Mouse (Mus musculus) urinary bladder, adult 18-20 months (tissue): Measurements from ENCODE around the gene Tsga10ip.

Experiments
- DNase-seq, 2 experiments: peaks; one replicate each; pipeline ENCODE4 v3.0.0; 2022; ENCODE audit warnings: low spot score in 2 of 2, mixed read lengths in 2 of 2

Gene Tsga10ip

GRCm38 (mm10) chr19:5402293-5402692 lies at the start of gene Tsga10ip:
Tsga10ip (minus strand) TSS chr19:5402526.
- no peak for DNase-seq

GRCm38 (mm10) chr19:5451766-5452165 lies 49.4 kb upstream of the Tsga10ip start:
- DNase-seq = no peak

- no peak for DNase-seq
Measured at GRCm38 (mm10) chr19:5449673-5450072, 47.3 kb upstream of the Tsga10ip start.

DNA sequence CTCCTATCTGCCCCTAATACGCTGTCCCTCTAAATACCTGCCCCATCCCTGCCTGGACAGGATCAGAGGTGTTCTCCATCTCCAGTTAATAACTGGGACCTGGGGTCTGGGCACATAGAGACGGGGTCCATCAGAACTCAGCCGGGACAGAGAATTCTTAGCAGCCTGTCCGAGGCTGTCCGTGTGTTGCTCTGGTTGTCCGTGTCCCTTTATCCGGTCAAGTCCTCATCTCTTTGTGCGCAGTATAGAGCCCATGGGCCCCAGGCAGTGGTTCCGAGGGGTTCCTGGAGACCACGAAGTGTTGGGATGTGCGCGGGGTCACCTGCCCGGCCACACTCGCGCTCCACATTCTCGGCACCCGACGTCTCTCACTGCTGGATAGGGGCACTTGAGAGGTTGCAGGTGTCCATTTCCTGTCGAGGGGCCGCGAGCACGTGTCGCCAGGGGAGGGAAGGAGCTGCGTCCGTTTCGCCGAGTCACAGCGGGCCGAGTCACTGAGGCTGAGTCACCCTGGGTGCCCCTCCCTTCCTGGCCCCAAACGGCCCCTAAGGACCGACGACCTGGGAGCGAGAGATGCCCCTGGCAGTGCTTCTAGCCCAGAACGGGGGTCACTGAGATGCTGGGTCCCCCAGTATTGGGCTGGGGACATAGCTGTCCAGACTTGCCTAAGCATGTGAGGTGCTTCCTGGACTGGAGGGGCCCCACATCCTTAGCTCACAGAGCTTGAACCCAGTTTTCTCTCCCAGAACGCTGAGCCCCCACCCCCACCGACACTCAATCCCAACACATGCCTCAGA lies 46.2 kb upstream of the Tsga10ip start:
- peak in 1 of 2 experiments; percentile 29 for DNase-seq

DNA sequence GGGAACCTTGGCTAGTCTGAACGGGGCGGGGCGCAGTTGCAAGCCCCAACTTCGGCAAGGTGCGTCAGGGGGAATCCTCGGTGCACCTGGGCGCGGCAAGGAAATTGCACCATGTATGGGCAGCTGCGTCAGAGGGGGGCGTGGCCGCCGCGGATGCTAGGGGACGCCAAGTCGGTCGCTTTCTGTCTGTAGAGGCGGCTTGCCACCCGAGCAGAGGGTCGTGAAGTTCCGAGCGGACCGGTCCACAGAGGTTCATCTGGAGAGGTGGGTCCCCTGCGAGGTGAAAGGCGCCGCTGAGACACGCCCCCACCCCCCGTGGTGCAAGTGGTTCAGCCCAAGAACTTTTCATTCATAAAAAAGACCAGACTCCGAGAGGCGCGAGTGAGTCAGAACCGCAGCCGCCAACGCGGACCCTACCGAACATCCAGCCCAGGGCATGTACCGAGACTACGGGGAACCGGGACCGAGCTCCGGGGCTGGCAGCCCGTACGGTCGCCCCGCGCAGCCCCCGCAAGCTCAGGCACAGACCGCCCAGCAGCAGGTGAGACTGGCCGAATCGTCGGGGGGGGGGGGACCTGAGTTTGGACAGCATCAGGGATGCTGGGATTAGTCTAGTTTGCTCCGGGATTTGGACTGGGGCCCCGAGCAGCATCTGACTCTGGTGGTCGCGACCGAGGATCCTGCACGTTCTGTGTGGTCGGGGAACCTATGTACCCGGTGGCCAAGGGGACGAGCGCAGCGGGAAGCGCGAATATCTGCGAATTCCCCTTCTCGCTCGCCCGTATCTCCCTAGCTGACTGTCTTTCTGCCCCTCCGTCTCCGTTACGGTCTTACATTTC lies 45.4 kb upstream of the Tsga10ip start, which contains the start of gene Fosl1:
Fosl1 (plus strand) TSS at position 33 of the 839 bp plus-strand sequence.
- DNase-seq = peak; percentile 71 to 87

GRCm38 (mm10) chr19:5445747-5446146 lies 43.4 kb upstream of the Tsga10ip start:
- no peak for DNase-seq

GRCm38 (mm10) chr19:5444954-5445353 lies 42.6 kb upstream of the Tsga10ip start:
- DNase-seq = no peak

DNA sequence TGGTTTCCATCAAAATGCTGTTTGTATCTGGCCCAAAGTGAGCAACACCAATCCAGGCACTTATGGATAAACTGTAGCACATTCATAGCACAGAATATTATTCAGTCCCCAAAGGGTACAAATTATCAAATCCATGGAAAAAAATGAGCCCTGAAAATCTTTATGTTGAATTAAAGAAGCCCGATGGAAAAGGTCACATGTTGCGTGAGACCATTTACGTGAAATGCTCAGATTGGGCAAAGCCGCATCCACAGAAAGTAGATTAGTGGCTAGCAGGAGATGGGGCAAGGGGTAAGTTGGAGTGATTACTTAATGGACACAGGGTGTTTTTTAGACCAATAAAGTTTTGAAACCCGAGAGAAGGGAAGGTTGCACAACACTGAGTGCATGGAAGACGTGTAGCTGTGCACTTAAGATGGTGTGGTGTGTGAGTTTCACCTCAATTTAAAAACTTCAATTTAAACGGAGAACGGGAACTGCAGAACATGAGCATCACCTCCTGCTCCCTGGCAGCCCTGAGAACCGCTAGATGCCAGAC lies 42.1 kb upstream of the Tsga10ip start:
- no peak for DNase-seq

DNA sequence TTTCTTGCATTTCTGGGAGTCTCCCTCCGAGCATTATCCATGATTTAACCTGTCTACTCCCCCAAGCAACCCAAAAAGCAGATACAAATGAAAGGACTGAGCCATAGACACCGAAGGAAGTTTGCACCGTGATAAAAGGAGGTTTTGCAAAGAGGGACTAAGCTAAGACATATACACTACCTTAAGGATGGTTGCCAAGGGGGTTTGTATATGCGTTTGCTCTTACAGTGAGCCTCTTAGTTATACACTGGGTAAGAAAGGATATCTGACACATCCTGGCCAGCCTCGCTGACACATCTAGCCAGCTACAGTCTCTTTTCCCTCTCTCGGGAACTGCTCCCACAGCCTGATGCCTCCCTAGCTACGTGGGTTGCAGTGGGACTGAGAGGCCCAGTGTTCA lies 31.6 kb upstream of the Tsga10ip start:
- DNase-seq = no peak

DNA sequence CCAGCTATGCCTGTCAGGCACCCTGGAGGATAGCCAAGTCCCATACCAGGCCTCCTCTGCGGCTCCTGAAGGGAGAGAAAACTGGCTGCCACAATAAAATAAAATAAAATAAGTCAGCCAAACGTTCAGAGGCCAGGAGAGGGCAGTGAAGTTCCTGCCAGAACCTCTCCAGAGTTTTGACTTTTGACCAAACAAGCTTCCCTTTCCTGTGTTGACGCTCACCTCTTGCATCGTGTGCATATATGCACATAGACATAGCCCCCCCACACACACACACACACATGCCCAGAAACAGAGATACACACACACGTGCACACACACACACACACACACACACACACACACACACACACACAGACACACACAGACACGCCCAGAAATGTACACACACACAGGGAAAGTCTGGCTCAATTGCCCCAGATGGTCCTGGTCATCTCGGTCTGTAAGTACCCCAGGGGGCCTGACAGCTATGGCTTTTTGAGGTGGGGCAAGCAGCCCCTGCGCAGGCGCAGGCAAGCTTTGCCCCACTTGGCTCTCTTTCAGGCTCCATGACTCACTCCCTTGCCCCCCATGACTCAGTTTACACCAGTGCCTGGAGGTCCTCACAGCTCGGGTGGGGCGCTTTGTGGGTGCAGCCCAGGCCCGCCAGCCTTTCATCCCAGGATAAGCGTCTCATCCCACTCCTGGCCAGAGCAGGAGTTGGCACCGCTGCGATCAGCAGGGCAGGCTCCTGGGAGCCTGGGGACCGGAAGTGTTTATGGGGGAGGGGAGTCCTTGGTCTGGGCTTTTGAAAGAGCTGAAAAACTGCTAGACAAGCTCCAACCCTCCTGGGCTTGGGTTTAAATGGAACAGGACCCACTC lies 30.9 kb upstream of the Tsga10ip start:
- peak in 1 of 2 experiments; percentile 53 for DNase-seq

DNA sequence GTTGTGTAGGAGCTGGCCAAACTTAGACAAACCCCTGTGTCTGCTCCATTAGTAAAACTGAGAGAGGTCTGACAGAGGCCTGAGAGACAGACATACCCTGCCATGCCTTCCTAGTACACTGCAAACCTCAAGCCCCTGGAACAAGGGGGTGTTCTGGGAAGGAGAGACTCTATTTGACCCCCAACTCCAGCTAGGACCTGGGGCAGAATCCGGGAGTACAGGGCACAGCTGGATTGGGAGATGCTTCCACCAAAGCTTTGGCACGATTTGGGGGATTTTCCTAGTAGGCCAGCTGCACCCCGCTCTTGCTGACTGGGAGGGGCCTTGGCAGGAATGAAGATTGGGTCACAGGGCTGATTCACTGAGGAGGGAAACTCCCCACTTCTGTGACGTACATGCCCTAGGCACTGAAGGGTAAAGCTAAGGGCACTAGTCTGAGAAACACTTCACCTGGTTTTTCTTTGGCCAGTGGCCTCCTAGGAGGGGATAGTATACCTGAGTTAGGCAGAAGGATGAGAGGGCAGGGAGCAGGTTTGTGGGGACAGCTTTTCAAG lies 29.7 kb upstream of the Tsga10ip start:
- DNase-seq = no peak

DNA sequence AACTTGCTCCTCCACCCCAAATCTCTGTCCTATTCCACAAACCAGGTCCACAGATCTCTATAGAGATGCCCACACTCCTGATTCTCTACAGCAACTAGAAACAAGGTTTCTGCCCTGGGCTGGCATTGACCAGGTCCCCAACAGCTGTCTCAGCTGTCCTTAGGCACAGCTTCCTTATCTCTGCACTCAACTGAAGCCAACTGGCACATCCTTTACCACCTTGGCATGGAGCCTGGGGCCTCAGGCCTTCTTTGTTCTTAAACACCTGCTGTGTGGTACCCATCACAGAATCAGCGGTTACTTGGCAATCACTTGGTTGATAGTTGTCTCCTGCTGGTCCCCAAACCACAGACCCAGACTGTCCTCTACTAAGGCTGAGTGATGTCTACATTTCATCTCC lies 28.1 kb upstream of the Tsga10ip start:
- DNase-seq = no peak

GRCm38 (mm10) chr19:5429806-5430205 lies 27.5 kb upstream of the Tsga10ip start:
- peak in 1 of 2 experiments; percentile 64 for DNase-seq

DNA sequence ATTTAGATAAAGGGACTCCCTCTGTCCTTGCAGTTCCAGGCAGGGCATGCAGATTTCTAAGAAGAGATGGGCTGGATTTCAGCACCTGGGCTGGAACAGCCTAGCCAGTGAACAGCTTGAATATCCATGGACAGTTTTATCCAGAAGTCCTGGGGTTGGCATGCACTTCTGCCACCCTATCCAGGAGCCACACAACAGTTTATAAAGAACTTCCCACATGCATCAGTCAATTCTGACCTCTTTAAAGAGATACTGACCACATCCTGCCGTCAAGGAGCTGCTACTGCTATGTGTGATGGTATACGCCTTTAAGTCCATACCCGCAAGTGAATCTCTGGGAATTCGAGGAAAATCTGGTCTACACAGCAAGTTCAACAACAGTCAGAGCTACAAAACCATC lies 26.9 kb upstream of the Tsga10ip start:
- no peak for DNase-seq

- DNase-seq = no peak
Measured at GRCm38 (mm10) chr19:5428083-5428482, 25.8 kb upstream of the Tsga10ip start.

DNA sequence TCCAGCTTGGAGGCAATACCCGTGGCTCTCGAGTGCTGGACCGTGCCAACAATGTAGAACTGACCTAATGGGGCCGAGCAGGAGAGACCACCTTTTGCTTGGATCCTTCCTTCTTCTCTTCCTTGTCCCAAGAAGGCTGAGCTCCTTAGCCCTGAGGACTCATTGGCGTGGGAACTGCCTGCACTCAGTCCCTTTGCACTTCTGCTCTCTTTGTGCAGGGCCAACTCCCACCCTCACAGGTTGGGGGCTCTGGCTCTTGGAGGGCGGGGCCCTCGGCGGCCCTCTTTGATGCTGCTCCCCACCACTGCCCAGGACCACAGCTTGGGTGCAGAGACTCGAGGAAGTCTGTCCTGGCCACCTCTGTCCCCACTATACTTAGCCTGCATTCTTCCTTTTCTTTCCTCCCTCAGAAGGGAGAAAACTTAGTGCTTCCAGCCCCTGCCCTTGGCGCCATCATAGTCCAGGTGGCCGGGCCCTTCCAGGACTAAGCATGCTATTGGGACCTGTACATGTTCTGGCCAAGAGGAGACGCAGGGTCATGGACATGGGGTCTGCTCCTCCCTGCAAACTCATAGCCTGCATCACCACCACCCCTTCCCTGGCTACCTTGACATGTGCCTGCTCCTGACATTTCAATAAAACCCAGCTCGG lies 24.4 kb upstream of the Tsga10ip start:
- no peak for DNase-seq

- DNase-seq = no peak
Measured at GRCm38 (mm10) chr19:5425906-5426565, 23.7 kb upstream of the Tsga10ip start.

GRCm38 (mm10) chr19:5424782-5425741 lies 22.7 kb upstream of the Tsga10ip start, which contains the start of the genes Drap1 and AI837181:
Drap1 (minus strand) TSS chr19:5424979.
AI837181 (plus strand) TSS chr19:5425144.
- DNase-seq = peak; percentile 88 to 90
